Mouse (Mus musculus): ENCODE results near the gene Hus1. TPM values are rescaled to one million over a fixed set of nuclear protein-coding genes. Genes with fewer than 3 reads are reported as not detected.

Gene Hus1
- total and polyA plus RNA-seq, 3 experiments = 14.3 to 31.0 (median 29.9) TPM

- H3K4me3 ChIP-seq (replicated peaks in 1 of 3; ENCODE audit: low read depth in 2 of 3, low read length in 2 of 3, poor library complexity in 1 of 3) = no peak overlapping the region
- dilution Hi-C loops (cut with MboI; ENCODE audit: extremely low pct_ligation_motif_present, extremely low pct_unique_long_range_greater_than_20kb, low sequenced_read_pairs) (no loop called here), in situ Hi-C loops (cut with MboI; ENCODE audit: low pct_ligation_motif_present, low pct_unique_long_range_greater_than_20kb, low sequenced_read_pairs) (no loop called here)
- H3K27me3 ChIP-seq (replicated peaks) = peaks cover 82% of the 10 kb centered on the region
- H3K4me1 ChIP-seq (ENCODE audit: control insufficient read depth in 1 of 2, insufficient read depth in 2 of 2) = no peaks in the 10 kb centered on the region
- no peak for DNase-seq (ENCODE audit: extremely low read depth)
- TF ChIP-seq ETS1 (conservative IDR thresholded peaks at IDR 0.05; ENCODE audit: low read depth, low read length) (no peak), HCFC1 (IDR thresholded peaks at IDR 0.05; ENCODE audit: low read depth, low read length) (no peak), TBP (conservative IDR thresholded peaks at IDR 0.05; ENCODE audit: low read depth, low read length) (no peak), MAFK (IDR thresholded peaks at IDR 0.05; ENCODE audit: insufficient replicate concordance, low read length) (no peak), MAX (IDR thresholded peaks at IDR 0.05; ENCODE audit: low read length) (no peak), MXI1 (IDR thresholded peaks at IDR 0.05; ENCODE audit: low read depth, low read length) (no peak), UBTF (IDR thresholded peaks at IDR 0.05; ENCODE audit: low read depth, low read length) (no peak), GABPA (IDR thresholded peaks at IDR 0.05; ENCODE audit: insufficient replicate concordance, low read depth, low read length) (no peak), PAX5 (IDR thresholded peaks at IDR 0.05; ENCODE audit: low read length) (no peak), IRF4 (IDR thresholded peaks at IDR 0.05; ENCODE audit: low read depth, low read length) (no peak), RCOR1 (conservative IDR thresholded peaks at IDR 0.05; ENCODE audit: low read depth, low read length) (no peak), ZNF384 (IDR thresholded peaks at IDR 0.05; ENCODE audit: low read depth, low read length) (no peak), POLR2A (IDR thresholded peaks at IDR 0.05; ENCODE audit: low read depth, low read length) (no peak), ZMIZ1 (IDR thresholded peaks at IDR 0.05; ENCODE audit: low read depth, low read length) (no peak), NRF1 (IDR thresholded peaks at IDR 0.05; ENCODE audit: low read depth, low read length) (no peak), USF1 (IDR thresholded peaks at IDR 0.05; ENCODE audit: low read depth, low read length) (no peak)
- H3K4me2 ChIP-seq (ENCODE audit: insufficient read depth, low read depth, poor library complexity, severe bottlenecking) = no peak overlapping the region
- H3K79me2 ChIP-seq (replicated peaks; ENCODE audit: control insufficient read depth, extremely low read depth, insufficient read depth, poor library complexity, severe bottlenecking) = no peaks in the 10 kb centered on the region
- no peak overlapping the region for H3K9ac ChIP-seq (ENCODE audit: insufficient read depth, low read depth)
- no peak overlapping the region for H3K27ac ChIP-seq (ENCODE audit: insufficient read depth, low read depth)
- no peaks in the 10 kb centered on the region for H3K36me3 ChIP-seq (replicated peaks in 1 of 2; ENCODE audit: control insufficient read depth in 1 of 2, insufficient read depth in 1 of 2, low read length in 1 of 2)
- no peaks in the 10 kb centered on the region for H3K9me3 ChIP-seq (replicated peaks; ENCODE audit: low read length)
Observed at GRCm38 (mm10) chr11:9051895-9052294, 40.9 kb upstream of the Hus1 start.

- Histone ChIP-seq H3K4me2 (ENCODE audit: insufficient read depth, low read depth, poor library complexity, severe bottlenecking) (no peak overlapping the region), H3K9ac (ENCODE audit: insufficient read depth, low read depth) (no peak overlapping the region), H3K27ac (ENCODE audit: insufficient read depth, low read depth) (no peak overlapping the region), H3K9me3 (replicated peaks; ENCODE audit: low read length) (no peaks in the 10 kb centered on the region), H3K36me3 (replicated peaks in 1 of 2; ENCODE audit: control insufficient read depth in 1 of 2, insufficient read depth in 1 of 2, low read length in 1 of 2) (no peaks in the 10 kb centered on the region), H3K79me2 (replicated peaks; ENCODE audit: control insufficient read depth, extremely low read depth, insufficient read depth, poor library complexity, severe bottlenecking) (no peaks in the 10 kb centered on the region), H3K27me3 (replicated peaks) (peaks cover 84% of the 10 kb centered on the region), H3K4me3 (replicated peaks in 1 of 3; ENCODE audit: low read depth in 2 of 3, low read length in 2 of 3, poor library complexity in 1 of 3) (no peak overlapping the region), H3K4me1 (ENCODE audit: control insufficient read depth in 1 of 2, insufficient read depth in 2 of 2) (no peaks in the 10 kb centered on the region)
- in situ Hi-C loops (cut with MboI; ENCODE audit: low pct_ligation_motif_present, low pct_unique_long_range_greater_than_20kb, low sequenced_read_pairs) (no loop called here), dilution Hi-C loops (cut with MboI; ENCODE audit: extremely low pct_ligation_motif_present, extremely low pct_unique_long_range_greater_than_20kb, low sequenced_read_pairs) (no loop called here)
- no peak for TF ChIP-seq ZKSCAN1 (IDR thresholded peaks at IDR 0.05; ENCODE audit: borderline replicate concordance, low read depth, low read length)
- no peak for TF ChIP-seq ZC3H11A (IDR thresholded peaks at IDR 0.05; ENCODE audit: low read depth, low read length)
- TF ChIP-seq RCOR1 (conservative IDR thresholded peaks at IDR 0.05; ENCODE audit: low read depth, low read length) = no peak
- no peak for TF ChIP-seq MEF2A (IDR thresholded peaks at IDR 0.05; ENCODE audit: borderline replicate concordance, low read depth, low read length)
- TF ChIP-seq ETS1 (conservative IDR thresholded peaks at IDR 0.05; ENCODE audit: low read depth, low read length) = no peak
- no peak for TF ChIP-seq NRF1 (IDR thresholded peaks at IDR 0.05; ENCODE audit: low read depth, low read length)
- no peak for TF ChIP-seq SIN3A (IDR thresholded peaks at IDR 0.05; ENCODE audit: low read length)
- no peak for TF ChIP-seq USF1 (IDR thresholded peaks at IDR 0.05; ENCODE audit: low read depth, low read length)
- no peak for TF ChIP-seq POLR2AphosphoS2 (IDR thresholded peaks at IDR 0.05; ENCODE audit: low read depth, low read length)
- TF ChIP-seq RAD21 (IDR thresholded peaks at IDR 0.05; ENCODE audit: low read depth, low read length) = no peak
- TF ChIP-seq GABPA (IDR thresholded peaks at IDR 0.05; ENCODE audit: insufficient replicate concordance, low read depth, low read length) = no peak
- TF ChIP-seq TBP (conservative IDR thresholded peaks at IDR 0.05; ENCODE audit: low read depth, low read length) = no peak
- no peak for TF ChIP-seq MXI1 (IDR thresholded peaks at IDR 0.05; ENCODE audit: low read depth, low read length)
- no peak for TF ChIP-seq TCF12 (IDR thresholded peaks at IDR 0.05; ENCODE audit: low read depth, low read length)
- TF ChIP-seq CHD1 (IDR thresholded peaks at IDR 0.05; ENCODE audit: low read depth, low read length) = no peak
- no peak for TF ChIP-seq UBTF (IDR thresholded peaks at IDR 0.05; ENCODE audit: low read depth, low read length)
- no peak for TF ChIP-seq MYC (IDR thresholded peaks at IDR 0.05; ENCODE audit: low read depth, low read length)
- no peak for TF ChIP-seq USF2 (conservative IDR thresholded peaks at IDR 0.05; ENCODE audit: low read depth, low read length)
- TF ChIP-seq KAT2A (IDR thresholded peaks at IDR 0.05; ENCODE audit: insufficient replicate concordance, low read length) = no peak
- TF ChIP-seq MAZ (IDR thresholded peaks at IDR 0.05; ENCODE audit: low read depth, low read length) = no peak
- DNase-seq (ENCODE audit: extremely low read depth) = no peak
Observed at GRCm38 (mm10) chr11:9050241-9050640, 39.2 kb upstream of the Hus1 start.
